Mouse (Mus musculus) limb, embryonic 14.5 days (tissue): ENCODE measurements around the gene Slc35b2. TPM values are rescaled to one million over a fixed set of nuclear protein-coding genes. Genes with fewer than 3 reads are reported as not detected.
A peak's percentile ranks its signal among the peaks of the same experiment; 100 is the strongest.

Experiments used
- ATAC-seq: fragments of 200-750 bp; cut with Nextera tagmentation; 2 replicates; pipeline ENCODE4 v1.8.0; 2017; ENCODE audit warnings: low read depth, moderate number of reproducible peaks, moderate TSS enrichment; ENCODE audit not compliant: low FRiP score
- DNase-seq: peaks from one replicate; pipeline ENCODE4 v3.0.0-alpha.2; 2015; ENCODE audit warnings: low spot score
- H3K27ac ChIP-seq: fragments of 300-500 bp; sonication (generic); replicated peaks from 2 replicates; pipeline ENCODE4 v1.5.1; 2014; ENCODE audit warnings: low read depth, mild to moderate bottlenecking, low read length, moderate library complexity, mixed read lengths
- H3K27me3 ChIP-seq: fragments of 300-500 bp; sonication (generic); 2 replicates; pipeline ENCODE4 v1.6.1; 2014; ENCODE audit warnings: low read length, mixed read lengths; ENCODE audit not compliant: control insufficient read depth, insufficient read depth
- H3K36me3 ChIP-seq: fragments of 300-500 bp; sonication (generic); 2 replicates; pipeline ENCODE4 v1.6.1; 2014; ENCODE audit warnings: mild to moderate bottlenecking, low read length, moderate library complexity, mixed read lengths; ENCODE audit not compliant: control insufficient read depth, insufficient read depth
- H3K4me1 ChIP-seq: fragments of 300-500 bp; sonication (generic); 2 replicates; pipeline ENCODE4 v1.6.1; 2014; ENCODE audit warnings: antibody characterized with exemption, low read length, mixed read lengths; ENCODE audit not compliant: control insufficient read depth, insufficient read depth
- H3K4me2 ChIP-seq: fragments of 300-500 bp; sonication (generic); replicated peaks from 2 replicates; pipeline ENCODE4 v1.6.1; 2014; ENCODE audit warnings: low read depth, mild to moderate bottlenecking, low read length, moderate library complexity; ENCODE audit not compliant: severe bottlenecking
- H3K4me3 ChIP-seq: fragments of 300-500 bp; sonication (generic); replicated peaks from 2 replicates; pipeline ENCODE4 v1.5.1; 2014; ENCODE audit warnings: low read length
- H3K9ac ChIP-seq: fragments of 300-500 bp; sonication (generic); 2 replicates; pipeline ENCODE4 v1.6.1; 2014; ENCODE audit warnings: mild to moderate bottlenecking, low read depth, low read length, moderate library complexity; ENCODE audit not compliant: severe bottlenecking
- H3K9me3 ChIP-seq: fragments of 300-500 bp; sonication (generic); 2 replicates; pipeline ENCODE4 v1.6.1; 2016; ENCODE audit warnings: low read length; ENCODE audit not compliant: control insufficient read depth
- POLR2A ChIP-seq: fragments of 200-500 bp; IDR thresholded peaks from 2 replicates; pipeline ENCODE4 v1.8.0; 2012; ENCODE audit warnings: inconsistent platforms, mild to moderate bottlenecking, moderate library complexity, borderline replicate concordance; ENCODE audit not compliant: insufficient read depth, insufficient read length; ENCODE audit errors: extremely low read depth
- WGBS: fragments of 180-500 bp; shearing (Covaris S2); extraction: QIAGEN DNeasy Blood & Tissue Kit; methylation state at CpG from one replicate; pipeline ENCODE4 v1.1.7; 2014; 5-methylcytosine and 5-hydroxymethylcytosine counted together
- polyA plus RNA-seq, 2 experiments: library from polyadenylated mRNA; depleted of rRNA in 1 of 2; stranded (reverse) in 1 of 2; unstranded in 1 of 2; fragments of >200 nt; fragmentation: Nextera tagmentation in 1 of 2; extraction: Ambion mirVana in 1 of 2; gene quantifications; 2 replicates each; pipeline versions ENCODE4 v1.2.1 to v1.2.3; 2012 to 2014

Gene Slc35b2
- polyA plus RNA-seq, 2 experiments = 96.9 to 138 TPM

GRCm38 (mm10) chr17:45585725-45586448 is 22.2 kb downstream of the Slc35b2 start:
- Histone ChIP-seq H3K27me3 (no peaks in the 10 kb centered on the region), H3K9ac (no peak overlapping the region), H3K27ac (peak overlapping the region; percentile 78; the same call in 1 of the 2 replicates), H3K36me3 (peaks cover 23% of the 10 kb centered on the region), H3K4me1 (peaks cover 20% of the 10 kb centered on the region), H3K9me3 (no peaks in the 10 kb centered on the region), H3K4me3 (no peak overlapping the region), H3K4me2 (no peak overlapping the region)
- DNase-seq (no peak), ATAC-seq (no peak)
- WGBS = 66% methylated on average over 23 of the region's 23 CpGs
- TF ChIP-seq POLR2A = no peak

DNA sequence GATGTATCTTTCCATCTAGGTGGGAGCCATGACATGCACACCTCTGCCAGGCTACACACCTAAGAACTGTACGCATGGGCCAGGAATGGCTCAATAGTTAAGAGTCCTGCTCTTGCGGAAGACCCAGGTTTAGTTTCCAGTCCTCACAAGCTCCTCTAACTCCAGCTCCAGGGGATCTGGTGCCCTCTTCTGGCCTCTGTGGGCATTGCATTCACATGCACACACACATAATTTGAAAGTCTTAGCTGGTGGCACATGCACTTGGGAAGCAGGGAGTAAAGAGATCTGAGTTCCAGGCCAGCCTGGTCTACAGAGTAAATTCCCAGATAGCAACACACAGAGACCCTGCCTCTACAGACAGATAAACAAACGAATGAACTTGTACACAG is 22.8 kb downstream of the Slc35b2 start:
- no peak overlapping the region for H3K9ac ChIP-seq
- peaks cover 23% of the 10 kb centered on the region for H3K36me3 ChIP-seq
- WGBS = 98% methylated on average over 3 of the region's 3 CpGs
- H3K27ac ChIP-seq = no peak overlapping the region
- H3K4me1 ChIP-seq = peaks cover 21% of the 10 kb centered on the region
- no peak overlapping the region for H3K4me3 ChIP-seq
- DNase-seq = no peak
- no peaks in the 10 kb centered on the region for H3K9me3 ChIP-seq
- H3K4me2 ChIP-seq = no peak overlapping the region
- TF ChIP-seq POLR2A = no peak
- ATAC-seq = no peak
- no peaks in the 10 kb centered on the region for H3K27me3 ChIP-seq

- TF ChIP-seq POLR2A = no peak
- Histone ChIP-seq H3K4me3 (no peak overlapping the region), H3K4me2 (no peak overlapping the region), H3K4me1 (peaks cover 33% of the 10 kb centered on the region), H3K9me3 (no peaks in the 10 kb centered on the region), H3K27me3 (no peaks in the 10 kb centered on the region), H3K9ac (no peak overlapping the region), H3K27ac (no peak overlapping the region), H3K36me3 (peaks cover 23% of the 10 kb centered on the region)
- DNase-seq (no peak), ATAC-seq (no peak)
- WGBS = 93% methylated on average over 7 of the region's 7 CpGs
Observed at GRCm38 (mm10) chr17:45588370-45588769, 24.7 kb downstream of the Slc35b2 start.

- no peak for TF ChIP-seq POLR2A
- Histone ChIP-seq H3K27me3 (no peaks in the 10 kb centered on the region), H3K27ac (no peak overlapping the region), H3K4me1 (peaks cover 36% of the 10 kb centered on the region), H3K4me2 (no peak overlapping the region), H3K4me3 (no peak overlapping the region), H3K36me3 (peaks cover 23% of the 10 kb centered on the region), H3K9me3 (no peaks in the 10 kb centered on the region), H3K9ac (no peak overlapping the region)
- no peak for ATAC-seq
- 98% methylated on average over 7 of the region's 7 CpGs for WGBS
- DNase-seq = no peak
Observed at GRCm38 (mm10) chr17:45589236-45589635, 25.6 kb downstream of the Slc35b2 start.

GRCm38 (mm10) chr17:45589844-45590243 is 26.2 kb downstream of the Slc35b2 start:
- Histone ChIP-seq H3K4me2 (no peak overlapping the region), H3K27ac (no peak overlapping the region), H3K4me1 (peaks cover 37% of the 10 kb centered on the region), H3K4me3 (no peak overlapping the region), H3K9ac (no peak overlapping the region), H3K27me3 (no peaks in the 10 kb centered on the region), H3K9me3 (no peaks in the 10 kb centered on the region), H3K36me3 (peaks cover 23% of the 10 kb centered on the region)
- ATAC-seq = no peak
- 94% methylated on average over 8 of the region's 8 CpGs for WGBS
- TF ChIP-seq POLR2A = no peak
- no peak for DNase-seq
